Mouse (Mus musculus): ENCODE measurements around the gene Znhit2.

Gene Znhit2

DNA sequence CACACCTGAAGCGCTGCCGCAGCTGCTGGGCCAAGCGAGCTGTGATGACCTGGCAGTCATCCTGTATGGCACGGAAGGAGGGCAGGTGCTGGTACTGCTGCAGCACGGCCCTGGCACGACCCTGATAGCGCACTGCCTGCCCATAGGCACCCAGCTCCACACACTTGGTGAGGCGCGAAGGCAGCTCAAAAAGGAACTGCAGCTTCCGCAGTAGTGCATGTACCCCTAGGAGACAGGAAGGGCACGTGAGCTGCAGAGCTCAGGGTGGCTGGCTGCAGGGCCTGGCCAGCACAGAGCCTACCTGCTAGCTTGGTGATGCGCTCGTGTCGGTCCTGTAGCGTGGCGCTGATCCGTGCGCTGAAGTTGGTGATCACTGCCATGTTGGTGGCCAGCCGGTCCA lies 10.3 kb downstream of the Znhit2 start:
- DNase-seq (ENCODE audit: low spot score), result no peak

DNA sequence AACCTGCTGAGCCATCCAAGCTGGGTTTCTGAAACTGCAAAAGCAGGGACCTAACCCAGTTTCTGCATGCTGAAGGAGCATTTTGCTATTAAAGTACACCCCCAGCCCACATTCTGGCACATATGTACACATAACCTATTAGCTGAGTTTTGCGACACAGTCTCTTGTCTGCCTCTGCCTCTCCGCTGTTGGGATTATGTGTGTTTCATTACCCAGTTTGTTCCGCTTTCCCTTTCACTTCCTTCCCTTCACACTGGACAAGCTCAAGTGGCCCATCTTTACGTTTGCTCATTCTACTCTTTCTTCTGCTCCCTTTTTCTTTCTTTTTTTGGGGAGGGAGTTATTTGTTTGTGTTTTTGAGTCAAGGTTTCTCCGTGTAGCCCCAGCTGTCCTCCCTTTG lies 12.9 kb downstream of the Znhit2 start:
- DNase-seq (ENCODE audit: low spot score), result no peak

DNA sequence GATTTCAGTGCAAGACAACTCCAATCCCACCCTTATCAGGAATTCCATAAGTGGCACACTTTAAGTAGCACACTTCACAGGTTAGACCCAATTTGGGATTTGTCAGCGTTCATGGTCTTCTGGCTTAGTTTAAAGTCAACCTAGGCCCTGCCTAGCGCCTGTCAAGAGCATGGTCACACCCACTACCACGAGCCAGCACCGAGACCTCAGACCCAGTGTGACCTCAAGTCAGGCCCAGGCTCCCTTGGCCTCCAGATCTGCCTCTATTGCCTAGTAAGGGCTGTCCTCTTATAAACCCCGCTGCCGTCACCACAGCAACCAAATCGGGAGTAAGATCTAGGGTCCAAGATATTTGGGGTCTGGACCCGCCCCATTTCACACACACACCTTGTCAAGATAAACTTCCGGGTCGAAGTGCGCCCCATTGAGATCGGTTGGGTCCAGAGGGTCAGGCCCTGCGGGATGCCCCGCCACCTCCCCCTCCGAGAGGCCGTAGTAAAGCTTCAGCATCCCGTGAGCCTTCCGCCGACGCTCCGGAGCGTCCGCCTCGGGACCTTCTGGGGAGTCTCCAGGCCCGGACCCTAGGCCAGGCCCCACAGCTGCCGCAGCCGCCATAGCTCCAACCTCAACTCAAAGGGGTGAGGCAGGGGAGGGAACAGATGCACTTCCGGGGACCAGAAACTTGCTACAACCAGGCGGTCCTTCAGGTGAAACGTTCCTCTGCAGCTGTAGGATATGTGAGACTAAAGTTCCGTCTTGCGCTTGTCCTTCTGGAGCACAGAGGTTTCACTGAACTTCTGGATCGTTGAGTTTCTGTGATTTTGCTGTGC lies 15.8 kb downstream of the Znhit2 start, which contains the start of gene Vps51:
Vps51 (minus strand) TSS at position 668 of the 830 bp plus-strand sequence.
- DNase-seq (ENCODE audit: low spot score), result peak; percentile 97

GRCm38 (mm10) chr19:6079983-6080480 lies 19.0 kb downstream of the Znhit2 start, which contains the start of gene Tmem262:
Tmem262 (plus strand) TSS chr19:6080033.
- no peak for DNase-seq (ENCODE audit: low spot score)

DNA sequence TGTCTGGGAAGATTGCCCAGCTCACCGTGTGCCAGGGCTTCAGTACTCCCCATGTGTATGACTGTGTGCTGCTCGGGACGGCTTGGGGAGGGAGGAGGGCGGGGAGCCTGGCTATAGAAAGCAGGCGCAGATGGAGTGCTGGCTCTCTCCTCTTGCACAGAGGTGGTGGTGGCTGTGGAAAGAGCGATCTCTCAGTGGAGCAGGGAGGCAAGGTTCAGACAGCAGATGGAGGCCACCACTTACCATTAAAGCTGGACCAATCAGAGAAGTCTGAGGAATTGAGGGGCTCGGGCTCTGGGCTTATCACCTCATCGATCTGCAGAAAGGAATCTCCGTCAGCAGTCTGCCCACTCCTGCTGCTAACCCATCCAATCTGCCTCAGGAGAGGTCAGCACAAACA lies 21.2 kb downstream of the Znhit2 start, which contains the start of gene Gm28374:
Gm28374 (minus strand) TSS at position 101 of the 400 bp plus-strand sequence.
- DNase-seq (ENCODE audit: low spot score), result no peak

DNA sequence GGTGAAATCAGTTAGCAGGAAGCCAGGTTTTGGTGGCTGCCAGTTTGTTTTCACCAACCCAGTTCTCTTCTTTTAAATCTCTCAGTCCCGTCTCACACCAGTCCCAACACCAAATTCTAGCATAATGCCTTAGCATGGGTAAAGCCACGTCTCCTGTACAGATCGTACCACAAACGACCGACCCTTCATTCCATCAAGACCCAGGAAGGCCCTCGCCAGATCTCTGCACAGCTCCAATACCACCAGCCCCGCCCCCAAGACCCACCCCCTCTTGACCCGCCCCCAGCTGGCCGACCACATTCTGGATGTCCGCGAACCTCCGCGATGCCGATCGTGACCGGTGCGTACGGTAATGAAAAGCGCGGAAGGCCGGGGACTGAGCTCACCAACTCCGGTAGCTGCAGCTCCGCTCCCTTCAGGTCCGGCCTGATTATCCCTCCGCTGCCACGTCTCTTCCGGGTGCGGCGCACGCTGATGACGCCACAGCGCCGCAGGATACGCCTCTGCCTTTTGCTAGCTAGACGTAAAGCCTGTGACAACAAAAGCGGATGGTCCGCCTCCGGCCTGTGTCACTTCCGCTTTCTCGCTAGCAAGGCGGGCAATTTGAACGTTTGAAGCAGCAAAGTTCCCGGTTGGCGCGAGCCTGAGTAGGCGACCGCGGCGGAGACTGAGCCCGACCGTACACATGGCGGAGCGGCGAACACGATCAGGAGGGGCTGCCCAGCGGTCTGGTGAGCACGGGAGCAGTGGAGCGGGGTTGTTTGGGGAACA lies 23.7 kb downstream of the Znhit2 start, which contains the start of the genes Zfpl1 and Cdca5:
Zfpl1 (minus strand) TSS at position 479 of the 771 bp plus-strand sequence.
Cdca5 (plus strand) TSS at position 506 of the 771 bp plus-strand sequence.
- DNase-seq (ENCODE audit: low spot score), result peak; percentile 99

- peak; percentile 76 for DNase-seq (ENCODE audit: low spot score)
These were observed 24.5 kb downstream of the Znhit2 start for GRCm38 (mm10) chr19:6085417-6085879.

DNA sequence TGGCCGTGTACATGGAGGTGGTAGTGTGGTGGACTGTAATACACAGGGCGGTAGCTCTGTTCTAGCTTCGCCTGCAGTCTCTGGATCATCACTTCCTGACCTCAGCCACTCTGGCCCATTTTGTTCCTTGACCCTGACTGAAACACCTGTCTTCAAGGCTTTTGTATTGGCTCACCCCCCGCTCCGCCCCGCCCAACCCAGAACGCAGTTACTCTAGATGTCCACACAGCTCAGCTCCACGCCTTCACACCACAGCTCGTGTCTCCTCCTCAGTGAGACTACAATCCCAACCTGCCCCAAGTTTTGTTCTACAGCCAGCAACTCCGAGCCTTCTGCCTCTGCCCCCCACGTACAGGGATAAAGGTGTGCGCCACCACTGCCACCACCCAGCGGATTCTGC lies 27.8 kb downstream of the Znhit2 start:
- no peak for DNase-seq (ENCODE audit: low spot score)

GRCm38 (mm10) chr19:6094119-6094518 lies 33.1 kb downstream of the Znhit2 start, which contains the start of gene AC131692.1:
AC131692.1 (plus strand) TSS chr19:6094419.
- no peak for DNase-seq (ENCODE audit: low spot score)

DNA sequence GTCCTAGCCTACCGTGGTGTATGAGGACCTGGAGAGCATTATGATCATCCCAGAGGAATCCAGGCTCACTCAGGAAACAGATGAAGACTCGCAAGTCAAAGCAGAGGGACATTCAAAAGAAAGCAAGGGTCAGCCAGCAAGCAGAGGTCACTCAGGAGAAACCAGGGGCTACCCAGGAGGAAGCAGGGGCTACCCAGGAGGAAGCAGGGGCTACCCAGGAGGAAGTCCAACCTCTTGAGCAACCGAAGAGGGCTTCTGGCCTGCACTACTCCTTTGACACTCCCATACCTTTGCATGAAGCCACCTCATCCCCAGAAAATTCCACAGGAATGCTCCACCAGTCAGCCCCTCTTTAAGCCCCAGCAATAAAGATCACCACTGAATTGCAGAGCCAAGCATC lies 36.9 kb downstream of the Znhit2 start:
- no peak for DNase-seq (ENCODE audit: low spot score)

- DNase-seq (ENCODE audit: low spot score), result no peak
These were observed 40.2 kb downstream of the Znhit2 start for GRCm38 (mm10) chr19:6101186-6101585.

- DNase-seq (ENCODE audit: low spot score), result no peak
These were observed 41.3 kb downstream of the Znhit2 start for GRCm38 (mm10) chr19:6102169-6102853.

DNA sequence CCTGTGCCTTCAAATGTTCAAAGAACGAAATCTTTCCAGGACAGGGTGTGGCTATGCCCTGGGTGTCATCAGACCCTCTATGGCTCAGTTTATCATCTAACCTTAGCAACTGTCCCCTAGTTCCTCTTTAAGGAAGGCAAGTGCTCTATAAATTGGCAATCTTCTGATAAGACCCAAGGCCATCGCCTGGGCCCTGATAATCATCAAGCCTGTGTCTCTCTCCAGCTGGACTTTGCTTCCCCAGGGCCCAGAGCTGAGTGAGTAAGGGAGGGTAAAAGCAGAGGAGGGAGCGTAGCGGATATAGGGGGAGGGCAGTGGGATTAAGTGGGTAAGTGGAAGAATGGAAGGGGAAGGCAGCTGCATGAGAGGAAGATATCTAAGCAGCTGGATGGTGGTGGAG lies 43.5 kb downstream of the Znhit2 start:
- no peak for DNase-seq (ENCODE audit: low spot score)

DNA sequence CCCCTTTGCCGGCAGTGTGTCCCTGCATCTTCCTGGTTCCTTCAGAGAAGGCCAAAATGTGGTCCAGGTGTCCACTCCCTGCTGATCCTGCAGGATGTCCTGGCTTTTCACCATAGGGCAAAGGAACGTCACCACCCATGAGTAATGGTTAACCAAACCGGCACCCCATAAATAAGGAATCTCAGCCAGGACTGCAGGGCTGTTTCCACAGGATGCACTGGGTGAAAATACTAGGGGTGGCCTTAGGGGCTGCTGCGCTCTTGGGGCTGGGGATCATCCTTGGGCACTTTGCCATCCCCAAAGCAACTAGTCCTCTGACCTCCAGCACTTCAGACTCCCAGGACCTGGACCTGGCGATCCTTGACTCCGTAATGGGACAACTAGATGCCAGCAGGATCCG lies 44.6 kb downstream of the Znhit2 start, which contains the start of gene Naaladl1:
Naaladl1 (plus strand) TSS at position 197 of the 400 bp plus-strand sequence.
- DNase-seq (ENCODE audit: low spot score), result no peak

Measured in adipocyte (in vitro differentiated cells).